Mouse (Mus musculus) stomach, embryonic 14.5 days (tissue): ENCODE results near the gene D7Ertd443e. TPM values are rescaled to one million over a fixed set of nuclear protein-coding genes. Genes with fewer than 3 reads are reported as not detected.

ENCODE experiments used
- ATAC-seq: fragments of 200-750 bp; cut with Nextera tagmentation; 2 replicates; pipeline ENCODE4 v1.8.0; 2017; ENCODE audit warnings: low read depth, moderate TSS enrichment; ENCODE audit not compliant: insufficient number of reproducible peaks, insufficient read depth, low FRiP score
- H3K27ac ChIP-seq: fragments of 300-500 bp; sonication (generic); 2 replicates; pipeline ENCODE4 v1.5.1; 2014; ENCODE audit warnings: mild to moderate bottlenecking, low read length, moderate library complexity, mixed read lengths
- H3K27me3 ChIP-seq: fragments of 300-500 bp; sonication (generic); 2 replicates; pipeline ENCODE4 v1.6.1; 2014; ENCODE audit warnings: low read length, control low read depth, mixed read lengths; ENCODE audit not compliant: control insufficient read depth, insufficient read depth
- H3K36me3 ChIP-seq: fragments of 300-500 bp; sonication (generic); 2 replicates; pipeline ENCODE4 v1.6.1; 2014; ENCODE audit warnings: mild to moderate bottlenecking, control low read depth, low read length, moderate library complexity, mixed read lengths; ENCODE audit not compliant: control insufficient read depth, insufficient read depth
- H3K4me1 ChIP-seq: fragments of 300-500 bp; sonication (generic); 2 replicates; pipeline ENCODE4 v1.6.1; 2014; ENCODE audit warnings: low read length, control low read depth, mixed read lengths; ENCODE audit not compliant: control insufficient read depth, insufficient read depth
- H3K4me2 ChIP-seq: fragments of 300-500 bp; sonication (generic); replicated peaks from 2 replicates; pipeline ENCODE4 v1.6.1; 2014; ENCODE audit warnings: low read depth, low read length, control low read depth
- H3K4me3 ChIP-seq: fragments of 300-500 bp; sonication (generic); 2 replicates; pipeline ENCODE4 v1.5.1; 2014; ENCODE audit warnings: low read depth, low read length, control low read depth
- H3K9ac ChIP-seq: fragments of 300-500 bp; sonication (generic); replicated peaks from 2 replicates; pipeline ENCODE4 v1.6.1; 2014; ENCODE audit warnings: low read depth, mild to moderate bottlenecking, control low read depth, low read length, moderate library complexity, mixed read lengths
- H3K9me3 ChIP-seq: fragments of 300-500 bp; sonication (generic); 2 replicates; pipeline ENCODE4 v1.6.1; 2016; ENCODE audit warnings: low read depth, low read length, control low read depth; ENCODE audit not compliant: control insufficient read depth
- WGBS: fragments of 180-500 bp; shearing (Covaris S2); extraction: QIAGEN DNeasy Blood & Tissue Kit; methylation state at CpG from one replicate; pipeline ENCODE4 v1.1.7; 2014; 5-methylcytosine and 5-hydroxymethylcytosine counted together
- polyA plus RNA-seq: library from polyadenylated mRNA; unstranded; fragments of >200 nt; fragmentation: Nextera tagmentation; extraction: Ambion mirVana; gene quantifications from 2 replicates; pipeline ENCODE4 v1.2.1, GENCODE M21; 2014

Gene D7Ertd443e
- polyA plus RNA-seq, 1 experiment from 2014 or later = 0.19 TPM

DNA sequence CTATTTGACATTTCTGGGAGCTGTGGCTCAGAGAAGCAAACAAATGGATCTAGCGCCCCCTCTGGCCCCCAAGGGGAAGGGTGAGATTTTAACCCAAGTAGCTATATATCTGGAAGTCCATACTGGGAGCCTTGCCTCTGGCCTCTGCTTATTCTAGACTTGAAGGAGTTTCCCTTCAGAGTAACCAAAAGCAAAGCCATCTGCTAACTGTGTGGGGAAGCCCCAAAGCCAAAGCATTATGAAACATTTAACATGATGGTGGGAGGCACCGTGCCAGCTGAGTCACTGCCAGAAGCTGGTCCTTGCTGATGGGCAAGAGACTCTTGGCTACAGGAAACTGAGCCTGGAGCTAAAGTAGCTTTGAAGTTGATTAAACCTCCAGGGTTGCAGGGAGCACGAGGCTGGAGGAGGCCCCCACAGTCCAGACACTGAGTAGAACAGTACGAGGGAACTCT lies 4.0 kb downstream of the D7Ertd443e start:
- no peaks in the 10 kb centered on the region for H3K27me3 ChIP-seq
- WGBS = 23% methylated on average over 4 of the region's 4 CpGs

DNA sequence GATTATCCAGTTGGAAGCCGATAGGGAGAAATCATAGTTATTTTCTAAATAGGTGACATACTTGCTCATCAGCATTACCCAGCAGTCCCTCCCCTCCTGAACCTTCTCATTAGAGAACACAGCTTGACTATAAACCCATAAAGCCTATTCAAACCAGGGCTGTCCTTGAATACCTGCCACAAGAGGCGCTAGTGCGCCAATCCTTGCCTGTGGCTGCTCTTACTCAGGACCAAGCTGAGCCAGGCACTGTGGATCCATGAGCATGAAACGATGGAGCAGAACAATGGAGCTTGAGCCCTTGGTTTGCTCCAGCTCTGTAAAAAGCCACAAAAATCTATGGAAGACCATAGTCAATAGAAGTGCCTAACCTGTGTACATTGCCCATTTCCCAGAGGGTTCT lies 7.2 kb downstream of the D7Ertd443e start:
- Histone ChIP-seq H3K4me3 (no peak overlapping the region), H3K9me3 (no peaks in the 10 kb centered on the region), H3K4me1 (no peaks in the 10 kb centered on the region), H3K27ac (no peak overlapping the region), H3K4me2 (no peak overlapping the region), H3K36me3 (no peaks in the 10 kb centered on the region), H3K27me3 (no peaks in the 10 kb centered on the region), H3K9ac (no peak overlapping the region)
- WGBS = 58% methylated on average over 4 of the region's 4 CpGs
- no peak for ATAC-seq

More for the DNA sequence above, 4.0 kb downstream of the D7Ertd443e start:
- Histone ChIP-seq H3K9ac (no peak overlapping the region), H3K4me2 (no peak overlapping the region), H3K27ac (peak overlapping the region; percentile 15; the same call in 1 of the 2 replicates), H3K4me3 (no peak overlapping the region), H3K36me3 (no peaks in the 10 kb centered on the region), H3K4me1 (no peaks in the 10 kb centered on the region), H3K9me3 (no peaks in the 10 kb centered on the region)
- ATAC-seq = peak; percentile 49; the same call in 1 of the 2 replicates

DNA sequence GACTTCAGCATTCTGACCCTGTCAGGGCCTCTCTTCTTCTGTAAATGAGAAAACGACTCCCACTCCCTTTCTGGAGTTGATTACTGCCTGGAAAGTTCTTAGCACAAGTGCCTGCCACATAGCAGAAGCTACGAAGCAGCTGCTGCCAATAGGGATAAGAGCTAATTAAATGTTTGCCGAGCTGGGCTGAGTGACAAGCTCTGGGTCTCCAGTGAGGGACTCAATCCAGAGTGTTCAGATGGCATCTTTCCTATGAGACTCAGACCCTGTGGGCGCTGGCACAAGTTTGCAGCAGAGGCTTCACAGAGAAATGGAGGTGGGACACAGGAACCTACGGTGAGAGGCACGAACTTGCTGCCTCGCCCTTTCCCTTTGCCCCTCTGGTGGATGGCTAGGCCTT lies 8.7 kb downstream of the D7Ertd443e start:
- 66% methylated on average over 7 of the region's 7 CpGs for WGBS
- Histone ChIP-seq H3K27me3 (no peaks in the 10 kb centered on the region), H3K4me3 (no peak overlapping the region), H3K9ac (no peak overlapping the region), H3K4me2 (no peak overlapping the region), H3K9me3 (no peaks in the 10 kb centered on the region), H3K36me3 (no peaks in the 10 kb centered on the region), H3K4me1 (no peaks in the 10 kb centered on the region), H3K27ac (no peak overlapping the region)
- ATAC-seq = no peak

DNA sequence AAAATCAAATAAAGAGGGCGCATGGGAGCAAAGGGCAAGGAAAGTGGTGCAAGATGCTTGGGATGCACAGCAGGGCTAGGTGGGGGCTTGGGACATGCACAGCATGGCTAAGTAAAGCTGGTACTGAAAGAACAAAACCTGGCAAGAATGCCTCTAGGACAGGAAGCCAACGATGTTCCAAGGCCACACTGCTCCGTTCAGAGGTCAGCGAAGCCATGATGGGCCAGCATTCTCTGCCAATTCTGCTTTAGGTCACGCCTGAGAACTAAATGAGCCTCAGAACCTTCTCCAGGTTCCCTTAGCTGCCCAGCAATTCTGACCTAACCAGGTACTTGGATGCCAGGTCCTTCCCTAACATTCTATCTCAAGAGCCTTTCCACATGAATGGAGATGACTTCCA lies 13.2 kb downstream of the D7Ertd443e start:
- no peak overlapping the region for H3K4me3 ChIP-seq
- no peak overlapping the region for H3K27ac ChIP-seq
- no peak overlapping the region for H3K4me2 ChIP-seq
- H3K4me1 ChIP-seq = no peaks in the 10 kb centered on the region
- no peaks in the 10 kb centered on the region for H3K9me3 ChIP-seq
- no peak overlapping the region for H3K9ac ChIP-seq
- no peak for ATAC-seq
- WGBS = 56% methylated on average over 5 of the region's 5 CpGs
- H3K27me3 ChIP-seq = no peaks in the 10 kb centered on the region
- H3K36me3 ChIP-seq = no peaks in the 10 kb centered on the region

DNA sequence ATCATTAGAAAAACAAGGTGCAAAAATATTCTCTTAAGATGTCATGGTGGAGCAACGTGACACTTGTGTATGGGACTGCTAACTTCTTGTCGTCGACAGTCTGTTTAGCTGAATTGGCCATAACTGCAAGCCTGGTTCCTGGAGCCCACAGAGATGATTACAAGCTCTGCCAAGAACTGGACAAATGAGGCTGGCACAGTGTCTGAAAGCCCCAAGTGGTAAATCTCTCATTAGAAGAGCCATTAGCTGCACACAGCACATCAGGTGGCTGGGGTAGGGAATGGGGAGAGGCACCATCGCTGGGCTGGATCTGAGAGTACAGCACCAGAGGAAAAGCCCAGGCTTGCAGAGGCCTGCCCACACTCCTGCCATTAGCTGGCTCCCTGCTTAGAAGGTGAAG lies 16.2 kb downstream of the D7Ertd443e start:
- Histone ChIP-seq H3K4me2 (no peak overlapping the region), H3K9me3 (no peaks in the 10 kb centered on the region), H3K36me3 (no peaks in the 10 kb centered on the region), H3K4me1 (no peaks in the 10 kb centered on the region), H3K27me3 (no peaks in the 10 kb centered on the region), H3K9ac (no peak overlapping the region), H3K4me3 (no peak overlapping the region), H3K27ac (no peak overlapping the region)
- ATAC-seq = no peak
- 78% methylated on average over 4 of the region's 4 CpGs for WGBS

- Histone ChIP-seq H3K4me1 (no peaks in the 10 kb centered on the region), H3K9me3 (no peaks in the 10 kb centered on the region), H3K9ac (no peak overlapping the region), H3K27me3 (no peaks in the 10 kb centered on the region), H3K4me3 (no peak overlapping the region), H3K4me2 (no peak overlapping the region), H3K36me3 (no peaks in the 10 kb centered on the region), H3K27ac (no peak overlapping the region)
- WGBS = 79% methylated on average over 7 of the region's 7 CpGs
- no peak for ATAC-seq
Measured at GRCm38 (mm10) chr7:134362257-134362870, 23.1 kb downstream of the D7Ertd443e start.

DNA sequence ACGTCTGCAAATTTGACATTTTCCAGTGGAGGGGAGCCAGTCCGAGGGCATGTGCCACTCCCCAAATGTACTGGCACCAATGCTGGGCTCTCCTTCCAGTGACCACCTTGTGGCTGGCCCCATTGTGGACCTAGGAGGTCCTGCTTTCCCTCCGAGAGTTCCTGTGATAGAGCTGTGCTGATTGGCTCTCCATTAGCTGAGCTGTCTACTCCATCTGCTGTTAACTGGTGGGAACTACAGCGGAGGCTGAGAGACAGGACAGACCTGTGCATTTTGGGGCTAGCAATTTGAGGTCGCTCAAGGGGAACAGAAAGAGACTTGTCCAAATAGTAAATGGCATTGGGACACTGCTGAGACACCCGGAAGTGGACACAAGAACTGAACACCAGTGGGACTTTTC lies 36.6 kb downstream of the D7Ertd443e start:
- Histone ChIP-seq H3K36me3 (no peaks in the 10 kb centered on the region), H3K4me1 (no peaks in the 10 kb centered on the region), H3K4me3 (no peak overlapping the region), H3K27me3 (no peaks in the 10 kb centered on the region), H3K9me3 (no peaks in the 10 kb centered on the region), H3K27ac (no peak overlapping the region), H3K4me2 (no peak overlapping the region), H3K9ac (no peak overlapping the region)
- 30% methylated on average over 6 of the region's 6 CpGs for WGBS
- no peak for ATAC-seq

GRCm38 (mm10) chr7:134342202-134342601 lies 43.3 kb downstream of the D7Ertd443e start:
- Histone ChIP-seq H3K27ac (no peak overlapping the region), H3K4me1 (no peaks in the 10 kb centered on the region), H3K27me3 (no peaks in the 10 kb centered on the region), H3K9me3 (no peaks in the 10 kb centered on the region), H3K4me3 (no peak overlapping the region), H3K9ac (no peak overlapping the region), H3K4me2 (no peak overlapping the region), H3K36me3 (no peaks in the 10 kb centered on the region)
- WGBS = 88% methylated on average over 2 of the region's 2 CpGs
- no peak for ATAC-seq

GRCm38 (mm10) chr7:134335951-134336350 lies 49.5 kb downstream of the D7Ertd443e start:
- Histone ChIP-seq H3K27me3 (no peaks in the 10 kb centered on the region), H3K4me3 (no peak overlapping the region), H3K9me3 (no peaks in the 10 kb centered on the region), H3K27ac (no peak overlapping the region), H3K4me2 (no peak overlapping the region), H3K4me1 (no peaks in the 10 kb centered on the region), H3K9ac (no peak overlapping the region), H3K36me3 (no peaks in the 10 kb centered on the region)
- ATAC-seq = no peak
- 49% methylated on average over 3 of the region's 3 CpGs for WGBS
